Mouse (Mus musculus) monocyte, adult 5-6 weeks (primary cell): ENCODE measurements around the gene Rab22a. TPM values are rescaled to one million over a fixed set of nuclear protein-coding genes. Genes with fewer than 3 reads are reported as not detected.

Source experiments
- ATAC-seq: fragments of 153-309, 156-312 bp; replicated peaks from 2 replicates; pipeline ENCODE4 v1.8.0; 2017; ENCODE audit warnings: mild to moderate bottlenecking; ENCODE audit not compliant: low TSS enrichment, insufficient number of reproducible peaks, severe bottlenecking, poor library complexity, low FRiP score
- total RNA-seq: library from RNA; stranded (forward); fragments of 200-1000, 200-491, 200-594 nt; gene quantifications from 3 replicates; pipeline ENCODE4 v1.2.3, GENCODE M21; 2017

Gene Rab22a
- total RNA-seq, 1 experiment from 2014 or later: 15.2 TPM

GRCm38 (mm10) chr2:173662255-173662950 is 2.8 kb downstream of the Rab22a start:
- ATAC-seq: no peak

- no peak for ATAC-seq
These were observed 5.2 kb downstream of the Rab22a start for GRCm38 (mm10) chr2:173664736-173665135.

GRCm38 (mm10) chr2:173665271-173665670 is 5.7 kb downstream of the Rab22a start:
- ATAC-seq: no peak

- ATAC-seq: no peak
These were observed 7.3 kb downstream of the Rab22a start for GRCm38 (mm10) chr2:173666876-173667275.

- no peak for ATAC-seq
These were observed 12.9 kb downstream of the Rab22a start for GRCm38 (mm10) chr2:173672328-173672896.

- ATAC-seq: no peak
These were observed 13.9 kb downstream of the Rab22a start for GRCm38 (mm10) chr2:173673469-173673868.

- ATAC-seq: no peak
These were observed 19.0 kb downstream of the Rab22a start for GRCm38 (mm10) chr2:173678593-173678992.

GRCm38 (mm10) chr2:173679217-173679616 is 19.7 kb downstream of the Rab22a start:
- ATAC-seq: peak; percentile 44; the same call in 1 of the 2 replicates

- no peak for ATAC-seq
These were observed 20.6 kb downstream of the Rab22a start for GRCm38 (mm10) chr2:173680153-173680552.

- ATAC-seq: no peak
These were observed 23.2 kb downstream of the Rab22a start for GRCm38 (mm10) chr2:173682773-173683172.

- no peak for ATAC-seq
These were observed 26.3 kb downstream of the Rab22a start for GRCm38 (mm10) chr2:173685781-173686361.

GRCm38 (mm10) chr2:173687363-173687762 is 27.8 kb downstream of the Rab22a start:
- no peak for ATAC-seq

- no peak for ATAC-seq
These were observed 30.3 kb downstream of the Rab22a start for GRCm38 (mm10) chr2:173689835-173690234.

- no peak for ATAC-seq
These were observed 32.2 kb downstream of the Rab22a start for GRCm38 (mm10) chr2:173691748-173692147.

GRCm38 (mm10) chr2:173692693-173693092 is 33.1 kb downstream of the Rab22a start:
- no peak for ATAC-seq

- no peak for ATAC-seq
These were observed 39.3 kb downstream of the Rab22a start for GRCm38 (mm10) chr2:173698850-173699249.

- ATAC-seq: no peak
These were observed 42.7 kb downstream of the Rab22a start for GRCm38 (mm10) chr2:173702096-173702866.

GRCm38 (mm10) chr2:173702867-173703237 is 43.3 kb downstream of the Rab22a start:
- no peak for ATAC-seq

GRCm38 (mm10) chr2:173705827-173706551 is 46.4 kb downstream of the Rab22a start:
- no peak for ATAC-seq
